Mouse (Mus musculus): Measurements from ENCODE around the gene Rgs16. TPM values are rescaled to one million over a fixed set of nuclear protein-coding genes. Genes with fewer than 3 reads are reported as not detected.

The Rgs16 gene
- polyA plus RNA-seq, 2 experiments: 8.5 to 21.9 TPM

GRCm38 (mm10) chr1:153739437-153740015, 623 bp upstream of the Rgs16 start:
- 17% methylated on average over 13 of the region's 13 CpGs for WGBS
- Histone ChIP-seq H3K4me2 (replicated peaks; ENCODE audit: low read depth, low read length, severe bottlenecking) (peak overlapping the region; percentile 70), H3K36me3 (ENCODE audit: control insufficient read depth, insufficient read depth, low read length) (peaks cover 4% of the 10 kb centered on the region), H3K27me3 (ENCODE audit: control insufficient read depth, insufficient read depth, low read length) (0 out of 2 replicates have a peak, but pooled peaks cover 8% of the 10 kb centered on the region), H3K9me3 (ENCODE audit: control insufficient read depth, low read length) (no peaks in the 10 kb centered on the region), H3K27ac (replicated peaks; ENCODE audit: low read depth, low read length) (no peak overlapping the region), H3K4me3 (replicated peaks; ENCODE audit: low read length) (peak overlapping the region; percentile 44), H3K4me1 (ENCODE audit: control insufficient read depth, insufficient read depth, low read length) (peaks cover 35% of the 10 kb centered on the region), H3K9ac (ENCODE audit: low read depth, low read length, severe bottlenecking) (peak overlapping the region; percentile 49; the same call in 1 of the 2 replicates)
- ATAC-seq (ENCODE audit: low FRiP score, low read depth): no peak
- TF ChIP-seq POLR2A (IDR thresholded peaks at IDR 0.05; ENCODE audit: borderline replicate concordance, extremely low read depth, insufficient read depth, insufficient read length): no peak
- DNase-seq (ENCODE audit: low spot score): no peak

GRCm38 (mm10) chr1:153740775-153741400, 739 bp downstream of the Rgs16 start:
- WGBS: 38% methylated on average over 12 of the region's 12 CpGs
- peak overlapping the region; percentile 44 for H3K4me3 ChIP-seq (replicated peaks; ENCODE audit: low read length)
- H3K9me3 ChIP-seq (ENCODE audit: control insufficient read depth, low read length): no peaks in the 10 kb centered on the region
- H3K4me1 ChIP-seq (ENCODE audit: control insufficient read depth, insufficient read depth, low read length): peaks cover 33% of the 10 kb centered on the region
- DNase-seq (ENCODE audit: low spot score) (no peak), ATAC-seq (ENCODE audit: low FRiP score, low read depth) (no peak)
- H3K9ac ChIP-seq (ENCODE audit: low read depth, low read length, severe bottlenecking): peak overlapping the region; percentile 49
- H3K27ac ChIP-seq (replicated peaks; ENCODE audit: low read depth, low read length): no peak overlapping the region
- TF ChIP-seq POLR2A (IDR thresholded peaks at IDR 0.05; ENCODE audit: borderline replicate concordance, extremely low read depth, insufficient read depth, insufficient read length): no peak
- 0 out of 2 replicates have a peak, but pooled peaks cover 8% of the 10 kb centered on the region for H3K27me3 ChIP-seq (ENCODE audit: control insufficient read depth, insufficient read depth, low read length)
- peaks cover 4% of the 10 kb centered on the region for H3K36me3 ChIP-seq (ENCODE audit: control insufficient read depth, insufficient read depth, low read length)
- H3K4me2 ChIP-seq (replicated peaks; ENCODE audit: low read depth, low read length, severe bottlenecking): peak overlapping the region; percentile 70

GRCm38 (mm10) chr1:153741551-153742316, 1.6 kb downstream of the Rgs16 start:
- ATAC-seq (ENCODE audit: low FRiP score, low read depth): no peak
- no peak for TF ChIP-seq POLR2A (IDR thresholded peaks at IDR 0.05; ENCODE audit: borderline replicate concordance, extremely low read depth, insufficient read depth, insufficient read length)
- Histone ChIP-seq H3K27me3 (ENCODE audit: control insufficient read depth, insufficient read depth, low read length) (0 out of 2 replicates have a peak, but pooled peaks cover 8% of the 10 kb centered on the region), H3K9ac (ENCODE audit: low read depth, low read length, severe bottlenecking) (no peak overlapping the region), H3K4me3 (replicated peaks; ENCODE audit: low read length) (peak overlapping the region; percentile 44), H3K4me1 (ENCODE audit: control insufficient read depth, insufficient read depth, low read length) (peaks cover 27% of the 10 kb centered on the region), H3K27ac (replicated peaks; ENCODE audit: low read depth, low read length) (no peak overlapping the region), H3K9me3 (ENCODE audit: control insufficient read depth, low read length) (no peaks in the 10 kb centered on the region), H3K4me2 (replicated peaks; ENCODE audit: low read depth, low read length, severe bottlenecking) (peak overlapping the region; percentile 70), H3K36me3 (ENCODE audit: control insufficient read depth, insufficient read depth, low read length) (peaks cover 4% of the 10 kb centered on the region)
- no peak for DNase-seq (ENCODE audit: low spot score)
- WGBS: 71% methylated on average over 18 of the region's 18 CpGs

GRCm38 (mm10) chr1:153742374-153743155, 2.4 kb downstream of the Rgs16 start:
- 0 out of 2 replicates have a peak, but pooled peaks cover 8% of the 10 kb centered on the region for H3K27me3 ChIP-seq (ENCODE audit: control insufficient read depth, insufficient read depth, low read length)
- no peak overlapping the region for H3K27ac ChIP-seq (replicated peaks; ENCODE audit: low read depth, low read length)
- TF ChIP-seq POLR2A (IDR thresholded peaks at IDR 0.05; ENCODE audit: borderline replicate concordance, extremely low read depth, insufficient read depth, insufficient read length): no peak
- 52% methylated on average over 11 of the region's 11 CpGs for WGBS
- DNase-seq (ENCODE audit: low spot score) (peak; percentile 82), ATAC-seq (ENCODE audit: low FRiP score, low read depth) (no peak)
- no peak overlapping the region for H3K9ac ChIP-seq (ENCODE audit: low read depth, low read length, severe bottlenecking)
- H3K9me3 ChIP-seq (ENCODE audit: control insufficient read depth, low read length): no peaks in the 10 kb centered on the region
- peaks cover 20% of the 10 kb centered on the region for H3K4me1 ChIP-seq (ENCODE audit: control insufficient read depth, insufficient read depth, low read length)
- H3K4me2 ChIP-seq (replicated peaks; ENCODE audit: low read depth, low read length, severe bottlenecking): 0 out of 2 replicates have a peak overlapping the region, but pooled peaks have one; percentile 70
- H3K36me3 ChIP-seq (ENCODE audit: control insufficient read depth, insufficient read depth, low read length): peaks cover 4% of the 10 kb centered on the region
- 0 out of 2 replicates have a peak overlapping the region, but pooled peaks have one; percentile 10 for H3K4me3 ChIP-seq (replicated peaks; ENCODE audit: low read length)
